Mouse (Mus musculus) stomach, postnatal 0 days (tissue): ENCODE results near the gene Dlec1.

Experiments used
- CTCF ChIP-seq: IDR thresholded peaks from 2 replicates; pipeline ENCODE4 v1.5.1; 2016; ENCODE audit warnings: antibody characterized with exemption, low read depth, mild to moderate bottlenecking, moderate library complexity
- EP300 ChIP-seq: optimal IDR thresholded peaks from 2 replicates; pipeline ENCODE3; 2016; ENCODE audit warnings: antibody characterized with exemption

- TF ChIP-seq CTCF (no peak), EP300 (no peak)
These were observed 20.5 kb downstream of the Dlec1 start for GRCm38 (mm10) chr9:119122596-119123369.
